8 mouse cellular contexts compared by ENCODE assay signal in genomic region chr11:117318202-117318601, GRCm38 (mm10).
DNase-seq lines count a peak whose midpoint lies in the region; ATAC-seq lines count a peak whose summit lies in the region.

No protein-coding gene starts in this region.

- H3K27me3 ChIP-seq in megakaryocyte, embryonic 14.5 days (replicated peaks) = no peaks in the 10 kb centered on the region
- H3K27me3 ChIP-seq in forebrain, embryonic 13.5 days = no peaks in the 10 kb centered on the region
- no peaks in the 10 kb centered on the region for H3K27me3 ChIP-seq in liver, embryonic 11.5 days (replicated peaks; ENCODE audit: control insufficient read depth, insufficient read depth, low read length)

- H3K9ac ChIP-seq in forebrain, embryonic 13.5 days = no peak overlapping the region
- peak overlapping the region; percentile 63; the same call in 1 of the 2 replicates for H3K9ac ChIP-seq in liver, embryonic 11.5 days (ENCODE audit: low read depth, low read length)

- peak overlapping the region; percentile 68 for H3K27ac ChIP-seq in forebrain, embryonic 13.5 days
- H3K27ac ChIP-seq in liver, embryonic 11.5 days (ENCODE audit: low read depth, low read length) = peak overlapping the region; percentile 89

- no peak for DNase-seq in liver, embryonic 11.5 days (ENCODE audit: low spot score)
- DNase-seq in thymus, postnatal 14 days = peak; percentile 67
- no peak for DNase-seq in gastrocnemius, postnatal 14 days
- no peak for DNase-seq in left cerebral cortex, postnatal 36 days (ENCODE audit: low spot score in 2 of 2)

- peaks cover 29% of the 10 kb centered on the region for H3K36me3 ChIP-seq in megakaryocyte, embryonic 14.5 days (replicated peaks; ENCODE audit: low read length)
- no peaks in the 10 kb centered on the region for H3K36me3 ChIP-seq in forebrain, embryonic 13.5 days (ENCODE audit: poor library complexity, severe bottlenecking)
- no peaks in the 10 kb centered on the region; the same call in 1 of the 2 replicates for H3K36me3 ChIP-seq in liver, embryonic 11.5 days (ENCODE audit: control insufficient read depth, insufficient read depth, low read length)

- intact Hi-C loops in gastrocnemius, postnatal 14 days (cut with DNase I; ENCODE audit: low total_unique reads) = loop anchor here (10.0 kb wide), 1 partner anchor 83 kb away; no protein-coding TSS in a partner anchor
- intact Hi-C loops in left cerebral cortex, postnatal 36 days (cut with DNase I) = no loop called here

- H3K4me2 ChIP-seq in forebrain, embryonic 13.5 days = no peak overlapping the region
- peak overlapping the region; percentile 12; the same call in 1 of the 2 replicates for H3K4me2 ChIP-seq in liver, embryonic 11.5 days

- peak overlapping the region; percentile 89 for H3K4me3 ChIP-seq in megakaryocyte, embryonic 14.5 days (replicated peaks)
- no peak overlapping the region for H3K4me3 ChIP-seq in forebrain, embryonic 13.5 days
- no peak overlapping the region for H3K4me3 ChIP-seq in liver, embryonic 11.5 days (ENCODE audit: low read depth, low read length)

- peaks cover 100% of the 10 kb centered on the region for H3K4me1 ChIP-seq in megakaryocyte, embryonic 14.5 days
- H3K4me1 ChIP-seq in forebrain, embryonic 13.5 days = peaks cover 62% of the 10 kb centered on the region
- H3K4me1 ChIP-seq in liver, embryonic 11.5 days (replicated peaks; ENCODE audit: control insufficient read depth, insufficient read depth, low read length) = peaks cover 80% of the 10 kb centered on the region

- WGBS in forebrain, embryonic 13.5 days = 64% methylated on average over 3 of the region's 3 CpGs
- WGBS in liver, embryonic 11.5 days = 37% methylated on average over 3 of the region's 3 CpGs

- ATAC-seq in megakaryocyte, adult 5-6 weeks (ENCODE audit: poor library complexity, severe bottlenecking) = no peak
- no peak for ATAC-seq in forebrain, embryonic 13.5 days
- ATAC-seq in liver, embryonic 11.5 days (replicated peaks; ENCODE audit: low FRiP score) = peak; percentile 30; the same call in 1 of the 2 replicates
- ATAC-seq in megakaryocyte progenitor cell, adult 5-6 weeks (replicated peaks; ENCODE audit: poor library complexity) = no peak

- no peaks in the 10 kb centered on the region for H3K9me3 ChIP-seq in megakaryocyte, embryonic 14.5 days
- H3K9me3 ChIP-seq in forebrain, embryonic 13.5 days (replicated peaks) = no peaks in the 10 kb centered on the region
- H3K9me3 ChIP-seq in liver, embryonic 11.5 days (ENCODE audit: control insufficient read depth, low read length) = no peaks in the 10 kb centered on the region
